ENCODE assay signal across 13 mouse cellular contexts in genomic region chr5:134282076-134282475, GRCm38 (mm10).
"Had no signal": no experiment of that assay in that cellular context is flagged by ENCODE, and none has a peak within 500 bp of the region (broad histone marks: within the 10 kb centered on the region; RNA-seq: fewer than 3 reads in every experiment).

No protein-coding gene starts in this region.

- H3K27ac ChIP-seq: kidney, embryonic 15.5 days; liver, embryonic 12.5 days; midbrain, embryonic 10.5 days; neural tube, embryonic 12.5 days; stomach, postnatal 0 days had no signal

- H3K4me2 ChIP-seq: kidney, embryonic 15.5 days; liver, embryonic 12.5 days; lung, embryonic 14.5 days; neural tube, embryonic 12.5 days had no signal

- DNase-seq: kidney, postnatal 14 days; left cerebral cortex, postnatal 4 days; lung, embryonic 14.5 days; lung, postnatal 10 days; lung, postnatal 4 days; midbrain, embryonic 14.5 days; right cerebral cortex, postnatal 4 days had no signal

- ATAC-seq: liver, embryonic 12.5 days had no signal

- H3K9ac ChIP-seq: kidney, embryonic 15.5 days; liver, embryonic 12.5 days; lung, embryonic 14.5 days; neural tube, embryonic 12.5 days had no signal

- H3K27me3 ChIP-seq: kidney, embryonic 15.5 days; liver, embryonic 12.5 days; neural tube, embryonic 12.5 days had no signal

- H3K4me3 ChIP-seq: kidney, embryonic 15.5 days; liver, embryonic 12.5 days; midbrain, embryonic 10.5 days; myocyte; neural tube, embryonic 12.5 days had no signal

- H3K9me3 ChIP-seq: kidney, embryonic 15.5 days; liver, embryonic 12.5 days; midbrain, embryonic 10.5 days; neural tube, embryonic 12.5 days had no signal

- H3K4me1 ChIP-seq: kidney, embryonic 15.5 days; liver, embryonic 12.5 days; midbrain, embryonic 10.5 days; neural tube, embryonic 12.5 days had no signal
